Mouse (Mus musculus) right cerebral cortex, adult 2 months (tissue): Measurements from ENCODE around the gene Slc16a8.

Experiments
- DNase-seq, 2 experiments: peaks; one replicate each; pipeline ENCODE4 v3.0.0; 2021 to 2022; ENCODE audit warnings: low spot score in 2 of 2

Slc16a8 gene

DNA sequence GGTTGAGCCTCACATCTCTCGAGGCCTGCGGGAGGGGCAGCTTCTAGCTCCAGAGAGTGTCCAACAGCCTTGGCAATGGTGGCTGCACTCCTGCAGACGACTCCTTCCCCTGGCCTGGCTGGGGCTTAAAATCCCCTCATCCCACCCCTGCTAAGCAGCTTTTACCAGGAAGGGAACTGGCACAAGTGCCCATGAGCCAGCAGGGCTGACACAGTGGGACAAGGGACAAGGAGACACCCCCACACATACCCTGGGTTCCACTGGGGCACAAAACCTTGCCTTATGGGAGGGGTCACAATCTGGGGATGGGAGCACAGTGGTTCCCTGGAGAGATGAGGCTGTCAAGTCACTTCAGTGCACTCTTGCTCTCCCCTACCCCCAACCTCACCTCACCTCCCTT, at the start of gene Slc16a8:
Slc16a8 (minus strand) TSS at position 101 of the 400 bp plus-strand sequence.
- DNase-seq: no peak

GRCm38 (mm10) chr15:79303725-79304124, 49.2 kb upstream of the Slc16a8 start:
- no peak for DNase-seq

DNA sequence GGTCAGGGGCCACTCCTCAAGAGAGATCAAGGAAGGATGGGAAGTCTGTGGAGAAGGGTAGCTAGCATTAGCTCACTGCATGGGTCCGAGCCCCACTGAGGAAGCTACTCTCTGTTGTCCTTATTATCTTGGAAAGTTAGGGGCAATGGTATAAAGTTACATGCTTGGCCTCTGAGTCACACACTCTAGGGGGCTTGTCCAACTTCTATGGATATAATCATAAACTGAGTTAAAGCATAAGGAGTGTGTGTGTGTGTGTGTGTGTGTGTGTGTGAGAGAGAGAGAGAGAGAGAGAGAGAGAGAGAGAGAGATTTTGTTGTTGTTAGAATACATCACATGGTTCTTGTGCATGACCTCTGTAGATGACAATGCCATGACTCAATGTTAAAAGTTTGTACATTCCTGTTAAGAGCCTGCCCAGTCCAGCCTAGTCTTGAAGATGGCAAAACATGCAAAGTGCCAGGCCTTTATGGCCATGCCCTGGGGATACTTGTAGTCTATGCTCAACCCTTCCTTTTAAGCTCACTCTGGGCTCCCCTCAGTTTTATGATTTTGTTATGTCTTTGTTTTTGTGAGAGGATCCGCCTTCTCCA, 45.1 kb upstream of the Slc16a8 start:
- no peak for DNase-seq

DNA sequence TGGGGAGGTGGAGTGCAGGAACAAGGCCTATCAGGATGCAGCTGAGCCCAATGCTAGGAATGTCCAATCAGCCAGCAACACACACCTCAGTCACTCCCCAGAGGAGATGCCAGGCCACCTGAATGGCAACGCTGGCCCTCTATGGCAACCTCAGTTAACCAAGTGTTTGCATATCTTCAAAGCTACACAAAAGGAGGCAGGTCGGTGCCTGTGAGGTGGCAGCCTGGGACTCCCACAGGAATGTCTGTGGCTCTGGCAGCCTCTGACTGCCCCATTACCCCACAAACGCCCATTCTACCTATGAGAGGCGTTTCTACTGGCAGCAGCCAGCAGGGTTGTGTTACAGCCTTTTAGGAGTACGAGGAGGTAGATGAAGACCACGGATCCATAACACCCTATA, 44.0 kb upstream of the Slc16a8 start:
- no peak for DNase-seq

GRCm38 (mm10) chr15:79292779-79293178, 38.2 kb upstream of the Slc16a8 start:
- DNase-seq: peak in 1 of 2 experiments; percentile 14

DNA sequence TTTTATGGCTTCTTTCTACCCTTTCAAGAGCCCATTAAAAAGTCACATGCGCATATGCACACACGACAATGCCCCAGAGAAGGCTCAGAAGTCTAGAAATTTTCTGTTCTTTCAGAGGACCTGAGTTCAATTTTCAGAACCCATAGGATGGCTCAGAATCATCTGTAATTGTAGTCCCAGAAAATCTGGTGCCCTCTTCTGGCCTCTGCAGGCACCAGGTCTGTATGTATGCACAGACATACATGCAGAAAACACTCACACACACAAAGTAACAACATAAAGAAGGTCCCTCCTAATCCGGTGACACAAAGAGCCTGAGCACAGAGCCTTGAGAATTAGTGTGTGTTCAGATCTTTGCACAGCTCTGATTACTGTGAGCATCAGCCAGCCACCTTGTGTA, 35.8 kb upstream of the Slc16a8 start:
- DNase-seq: no peak

DNA sequence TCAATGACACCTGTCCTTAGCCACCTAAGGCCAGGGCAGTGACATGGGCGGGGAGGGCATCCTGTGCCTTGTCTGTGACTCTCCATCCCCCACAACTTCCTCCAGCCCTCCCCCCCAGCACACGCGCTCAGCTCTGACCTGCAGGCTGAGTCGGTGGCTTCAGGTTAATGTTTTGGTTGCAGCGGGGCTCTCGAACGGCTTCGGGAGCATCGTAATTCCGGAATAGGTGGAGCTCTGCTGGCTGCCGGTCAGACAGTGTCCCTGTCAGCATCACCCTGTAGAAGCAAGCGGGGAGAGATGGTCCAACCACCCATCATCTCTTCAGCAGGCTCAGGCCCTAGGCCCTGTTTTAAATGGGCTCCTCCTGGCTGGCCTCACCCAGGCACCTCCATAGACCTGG, 34.9 kb upstream of the Slc16a8 start:
- no peak for DNase-seq

- no peak for DNase-seq
Measured at GRCm38 (mm10) chr15:79288387-79288786, 33.8 kb upstream of the Slc16a8 start.

DNA sequence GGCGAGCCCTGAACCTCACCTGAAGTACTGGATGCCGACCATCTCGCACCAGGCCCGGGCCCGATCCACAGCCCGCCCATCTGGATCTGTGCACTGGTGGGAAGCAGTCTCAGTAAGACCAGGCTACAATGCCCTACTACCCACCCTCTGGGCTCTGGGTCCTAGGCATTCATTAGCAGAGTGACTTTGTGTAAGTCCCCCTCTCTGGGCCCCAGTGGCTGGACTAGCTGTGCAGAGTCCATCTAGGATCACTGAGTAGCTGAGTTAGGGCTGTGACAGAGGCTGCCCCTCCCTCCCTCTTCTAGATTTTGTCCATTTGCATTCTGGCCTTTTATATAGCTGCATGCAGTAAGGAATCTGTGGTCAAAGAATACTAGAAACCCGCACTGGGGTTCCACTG, 32.5 kb upstream of the Slc16a8 start:
- DNase-seq: no peak

- no peak for DNase-seq
Measured at GRCm38 (mm10) chr15:79286141-79286540, 31.6 kb upstream of the Slc16a8 start.

GRCm38 (mm10) chr15:79285399-79285798, 30.8 kb upstream of the Slc16a8 start, which contains the start of gene Baiap2l2:
TSS of gene Baiap2l2 (minus strand) at chr15:79285537.
- no peak for DNase-seq

DNA sequence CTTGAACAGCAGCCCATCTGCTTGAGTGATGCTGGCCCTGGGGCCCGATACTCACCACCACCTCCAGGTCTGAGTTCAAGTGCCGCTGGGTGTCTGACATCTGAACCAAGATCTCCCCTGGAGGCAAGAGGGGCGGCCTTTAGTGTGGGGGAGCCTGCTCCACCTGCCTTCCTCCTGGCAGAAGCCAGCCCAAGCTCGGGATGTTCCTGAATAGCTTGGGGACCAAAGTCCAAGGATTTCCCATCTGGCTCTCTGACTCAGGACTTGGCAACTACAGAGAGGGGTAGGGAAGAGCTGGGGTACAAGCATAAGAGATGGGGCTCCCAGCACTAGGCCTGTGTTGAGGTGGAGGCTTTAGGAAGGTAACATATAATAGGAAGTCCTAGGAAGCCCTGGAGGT, 28.8 kb upstream of the Slc16a8 start:
- no peak for DNase-seq

DNA sequence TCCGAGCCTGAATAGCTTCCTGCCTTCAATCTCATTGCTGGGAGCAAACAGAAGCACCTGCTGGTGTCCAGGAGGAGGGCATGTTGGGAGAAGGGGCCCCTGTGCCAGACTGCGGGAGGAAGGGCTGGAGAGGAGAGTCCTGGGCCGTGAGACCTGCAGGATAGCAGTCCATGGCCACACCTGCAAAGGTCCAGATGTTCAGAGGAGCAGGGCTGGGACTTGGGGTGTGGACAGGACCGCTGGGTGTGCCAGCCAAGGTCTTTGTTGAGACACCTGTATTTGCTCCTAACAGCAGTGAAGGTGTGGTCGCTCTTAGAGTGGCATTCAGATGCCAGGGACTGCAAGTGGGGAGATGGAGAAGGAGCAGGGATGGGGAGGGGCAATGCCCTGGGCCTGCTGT, 27.9 kb upstream of the Slc16a8 start:
- DNase-seq: no peak

DNA sequence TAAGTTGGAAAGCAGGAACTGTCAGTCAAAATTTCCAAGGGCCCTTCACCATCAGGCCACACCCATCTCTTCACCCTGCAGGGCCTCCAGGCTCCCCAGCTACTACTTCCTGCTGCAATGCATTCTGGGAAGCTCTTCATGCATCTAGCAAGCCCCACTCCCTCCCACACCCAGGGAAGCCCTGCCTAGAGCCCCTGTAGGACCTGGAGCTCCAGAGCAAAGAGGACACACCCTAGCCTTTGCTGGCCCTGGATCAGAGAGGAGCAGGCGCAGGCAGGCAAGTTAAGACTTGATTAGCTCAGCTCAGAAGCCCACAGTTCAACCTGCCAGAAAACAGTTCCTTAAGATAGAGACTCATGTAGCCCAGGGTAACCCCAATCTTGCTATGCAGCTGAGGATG, 26.8 kb upstream of the Slc16a8 start:
- DNase-seq: no peak

DNA sequence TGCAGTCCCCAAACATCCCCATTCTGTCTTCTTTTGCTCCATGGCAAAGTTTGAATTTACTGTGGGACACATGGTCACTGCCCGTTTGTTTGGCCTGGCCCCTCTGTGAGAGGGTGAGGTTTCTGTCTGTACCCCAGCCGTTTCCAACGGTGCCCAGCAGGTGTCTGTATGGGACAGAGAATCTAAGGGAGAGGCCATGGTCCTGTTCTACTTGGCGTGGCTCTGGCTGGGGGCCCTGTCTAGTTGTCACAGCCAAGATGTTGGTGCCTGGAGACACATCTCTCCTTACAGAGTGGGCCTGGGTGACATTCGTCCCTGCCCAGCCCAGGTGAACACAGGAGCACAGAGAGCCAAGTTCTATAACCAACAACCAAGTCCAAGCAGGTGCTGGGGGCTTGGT, 26.3 kb upstream of the Slc16a8 start:
- DNase-seq: no peak

GRCm38 (mm10) chr15:79280209-79280608, 25.6 kb upstream of the Slc16a8 start:
- DNase-seq: no peak

GRCm38 (mm10) chr15:79277728-79278127, 23.2 kb upstream of the Slc16a8 start:
- DNase-seq: no peak

GRCm38 (mm10) chr15:79273020-79273419, 18.5 kb upstream of the Slc16a8 start:
- no peak for DNase-seq

DNA sequence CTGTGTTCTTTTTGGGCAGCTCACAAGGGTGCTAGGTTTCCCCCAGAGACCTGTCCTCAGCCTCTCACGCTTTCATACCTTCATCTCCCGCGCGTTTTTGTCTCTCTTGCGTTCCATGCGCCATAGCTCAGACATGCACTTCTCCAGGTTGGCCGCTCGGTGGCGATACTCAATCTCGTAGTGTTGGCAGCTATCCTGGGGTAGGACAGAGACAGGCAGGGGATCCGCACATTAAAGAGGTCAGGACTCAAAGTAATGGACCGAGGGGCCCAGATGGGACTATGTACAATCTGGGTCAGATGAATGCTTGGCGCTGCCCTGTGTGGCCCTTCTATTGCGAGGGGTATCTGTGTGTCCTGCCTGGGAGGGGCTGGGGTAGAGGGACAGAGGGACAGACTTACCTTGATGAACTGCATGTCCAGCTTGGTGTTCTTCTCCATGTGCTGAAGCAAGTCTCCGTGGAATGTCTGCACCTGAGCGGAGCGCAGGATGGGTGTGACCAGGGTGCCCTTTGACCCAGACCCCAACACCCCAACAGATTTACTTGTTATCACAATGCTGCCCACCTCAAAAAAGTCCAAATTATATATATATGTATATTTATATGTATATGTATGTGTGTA, 16.7 kb upstream of the Slc16a8 start:
- DNase-seq: peak; percentile 35 to 53

DNA sequence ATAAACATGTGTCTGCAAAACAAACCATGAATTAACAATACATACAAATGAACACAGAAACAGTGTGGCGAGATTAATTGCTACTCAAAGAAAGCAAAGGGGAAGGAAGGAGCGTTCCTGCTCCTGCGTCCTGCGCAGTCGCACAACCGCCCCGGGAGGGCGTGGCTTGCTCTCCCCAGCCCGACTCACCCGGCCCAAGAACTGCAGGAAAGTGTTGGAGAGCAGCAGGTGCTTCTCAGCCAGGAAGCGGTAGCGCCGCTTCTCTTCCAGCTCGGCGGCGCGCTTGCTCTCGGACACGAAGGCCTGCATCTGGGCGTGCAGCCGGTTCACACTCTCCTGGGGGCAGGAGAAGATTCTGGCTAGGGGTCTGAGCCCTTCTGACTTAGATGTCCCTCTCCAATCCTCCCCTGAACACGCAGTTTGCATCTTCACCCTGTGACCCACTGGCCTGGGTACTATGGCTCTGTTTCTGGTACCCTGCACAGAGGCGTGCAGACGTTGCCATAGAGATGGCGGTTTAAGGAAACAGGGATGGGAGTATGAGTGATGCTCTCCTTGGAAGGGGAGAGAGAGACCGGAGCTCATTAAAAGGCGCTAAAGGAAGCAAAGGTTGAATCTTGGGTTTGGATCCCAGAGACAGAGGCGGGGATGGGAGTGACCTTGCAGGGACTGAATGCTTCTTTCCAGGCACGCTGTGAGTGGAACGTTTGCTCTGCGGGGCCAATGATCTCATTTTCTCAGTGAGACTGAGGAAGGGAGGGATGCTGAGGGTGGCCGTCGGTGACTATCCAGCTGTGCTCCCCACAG, 16.0 kb upstream of the Slc16a8 start:
- peak; percentile 51 to 63 for DNase-seq

GRCm38 (mm10) chr15:79268521-79268920, 14.0 kb upstream of the Slc16a8 start:
- no peak for DNase-seq

DNA sequence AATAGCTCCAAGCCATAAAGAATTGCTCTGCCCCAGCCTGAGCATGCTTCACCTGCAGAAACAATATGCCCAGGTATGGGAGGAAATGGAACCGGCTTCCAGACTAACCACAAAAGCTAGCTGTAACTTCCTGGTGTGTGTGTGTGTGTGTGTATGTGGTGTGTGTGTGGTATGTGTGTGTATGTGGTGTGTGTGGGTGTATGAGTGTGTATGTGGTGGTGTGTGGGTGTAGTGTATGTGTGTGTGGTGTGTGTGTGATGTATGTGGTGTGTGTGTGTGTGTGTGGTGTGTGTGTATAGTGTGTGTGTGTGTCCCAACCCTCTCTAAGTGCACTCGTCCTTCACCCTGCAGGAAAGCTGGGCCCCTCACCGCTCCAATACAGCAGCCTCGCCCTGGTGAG, 10.8 kb upstream of the Slc16a8 start:
- no peak for DNase-seq

DNA sequence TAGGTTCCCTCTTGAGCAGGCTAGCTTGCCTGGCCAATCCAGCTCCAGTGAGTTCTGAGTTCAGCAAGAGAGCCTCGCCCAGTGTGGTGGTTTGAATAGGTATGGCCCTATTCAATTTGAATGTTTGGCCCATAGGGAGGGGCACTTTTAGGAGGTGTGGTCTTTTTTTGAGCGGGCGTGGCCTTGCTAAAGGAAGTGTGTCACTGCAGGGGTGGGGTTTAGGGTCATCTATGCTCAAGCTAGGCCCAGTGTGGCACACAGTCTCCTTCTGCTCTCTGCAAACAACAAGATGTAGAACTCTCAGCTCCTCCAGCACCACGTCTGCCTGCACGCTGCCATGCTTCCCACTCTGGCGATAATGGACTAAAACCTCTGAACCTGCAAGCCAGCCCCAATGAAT, 9.2 kb upstream of the Slc16a8 start:
- DNase-seq: no peak
